ENCODE assay signal across 8 mouse cellular contexts in genomic region chr1:183296465-183296864, GRCm38 (mm10). TPM values are rescaled to one million over a fixed set of nuclear protein-coding genes. Genes with fewer than 3 reads are reported as not detected.
DNase-seq lines count a peak whose midpoint lies in the region; ATAC-seq and TF ChIP-seq lines count a peak whose summit lies in the region.

Aida (plus strand) TSS chr1:183296590.

- peaks cover 5% of the 10 kb centered on the region; the same call in 1 of the 2 replicates for H3K36me3 ChIP-seq in kidney, postnatal 0 days (ENCODE audit: insufficient read depth, low read length)
- H3K36me3 ChIP-seq in liver, embryonic 11.5 days (ENCODE audit: control insufficient read depth, insufficient read depth, low read length), result no peaks in the 10 kb centered on the region
- peaks cover 13% of the 10 kb centered on the region; the same call in 1 of the 2 replicates for H3K36me3 ChIP-seq in midbrain, postnatal 0 days (ENCODE audit: insufficient read depth, low read length)

- H3K9me3 ChIP-seq in kidney, postnatal 0 days (replicated peaks; ENCODE audit: low read length), result no peaks in the 10 kb centered on the region
- H3K9me3 ChIP-seq in liver, embryonic 11.5 days (ENCODE audit: control insufficient read depth, low read length), result no peaks in the 10 kb centered on the region
- H3K9me3 ChIP-seq in midbrain, postnatal 0 days (ENCODE audit: low read length), result no peaks in the 10 kb centered on the region

- H3K27me3 ChIP-seq in kidney, postnatal 0 days (ENCODE audit: insufficient read depth, low read length), result no peaks in the 10 kb centered on the region
- no peaks in the 10 kb centered on the region for H3K27me3 ChIP-seq in liver, embryonic 11.5 days (replicated peaks; ENCODE audit: control insufficient read depth, insufficient read depth, low read length)
- no peaks in the 10 kb centered on the region for H3K27me3 ChIP-seq in midbrain, postnatal 0 days (ENCODE audit: insufficient read depth, low read length)

- H3K9ac ChIP-seq in kidney, postnatal 0 days (ENCODE audit: low read depth, low read length), result peak within 1 kb of the TSS; percentile 59
- H3K9ac ChIP-seq in liver, embryonic 11.5 days (ENCODE audit: low read depth, low read length), result peak within 1 kb of the TSS; percentile 54
- peak within 1 kb of the TSS; percentile 54 for H3K9ac ChIP-seq in midbrain, postnatal 0 days (replicated peaks; ENCODE audit: low read length, poor library complexity, severe bottlenecking)

- no peaks in the 10 kb centered on the region for H3K4me1 ChIP-seq in kidney, postnatal 0 days (replicated peaks; ENCODE audit: insufficient read depth, low read length)
- H3K4me1 ChIP-seq in liver, embryonic 11.5 days (replicated peaks; ENCODE audit: control insufficient read depth, insufficient read depth, low read length), result no peaks in the 10 kb centered on the region
- H3K4me1 ChIP-seq in midbrain, postnatal 0 days (ENCODE audit: insufficient read depth, low read length), result no peaks in the 10 kb centered on the region

- peak; percentile 1; the same call in 1 of the 2 replicates for ATAC-seq in kidney, postnatal 0 days (replicated peaks; ENCODE audit: low FRiP score, low read depth)
- ATAC-seq in liver, embryonic 11.5 days (replicated peaks; ENCODE audit: low FRiP score), result peak; percentile 10; the same call in 1 of the 2 replicates
- ATAC-seq in midbrain, postnatal 0 days (ENCODE audit: low FRiP score), result peak; percentile 36

- 0% methylated on average over 26 of the region's 26 CpGs for WGBS in kidney, postnatal 0 days
- WGBS in liver, embryonic 11.5 days, result under 1% methylated on average over 26 of the region's 26 CpGs
- WGBS in midbrain, postnatal 0 days, result under 1% methylated on average over 26 of the region's 26 CpGs

- H3K27ac ChIP-seq in kidney, postnatal 0 days, result peak within 1 kb of the TSS; percentile 48
- H3K27ac ChIP-seq in liver, embryonic 11.5 days (ENCODE audit: low read depth, low read length), result 0 out of 2 replicates have a peak within 1 kb of the TSS, but pooled peaks have one; percentile 36
- H3K27ac ChIP-seq in midbrain, postnatal 0 days (ENCODE audit: low read depth, low read length), result peak within 1 kb of the TSS; percentile 67

- no peak for TF ChIP-seq CTCF in kidney, postnatal 0 days (IDR thresholded peaks at IDR 0.05; ENCODE audit: low read depth)
- TF ChIP-seq CTCF in midbrain, postnatal 0 days (IDR thresholded peaks at IDR 0.05), result 0 out of 2 replicates have a peak, but pooled peaks have one; percentile 15

- H3K4me3 ChIP-seq in kidney, postnatal 0 days (replicated peaks; ENCODE audit: low read depth, low read length), result peak within 1 kb of the TSS; percentile 48
- H3K4me3 ChIP-seq in liver, embryonic 11.5 days (ENCODE audit: low read depth, low read length), result peak within 1 kb of the TSS; percentile 57
- peak within 1 kb of the TSS; percentile 45 for H3K4me3 ChIP-seq in midbrain, postnatal 0 days (ENCODE audit: low read depth, low read length)

- peak within 1 kb of the TSS; percentile 57 for H3K4me2 ChIP-seq in kidney, postnatal 0 days (ENCODE audit: low read length)
- peak within 1 kb of the TSS; percentile 60 for H3K4me2 ChIP-seq in liver, embryonic 11.5 days
- H3K4me2 ChIP-seq in midbrain, postnatal 0 days (ENCODE audit: low read depth, low read length, poor library complexity, severe bottlenecking), result peak within 1 kb of the TSS; percentile 50

- peak; percentile 42 for DNase-seq in right cerebral cortex, adult 18-20 months
- no peak for DNase-seq in right cerebral cortex, postnatal 25 days
- peak; percentile 66 for DNase-seq in embryo, embryonic 10.5 days (ENCODE audit: low spot score)
- no peak for DNase-seq in gonadal fat pad, adult 2 months (ENCODE audit: low read depth)
- DNase-seq in kidney, postnatal 0 days (ENCODE audit: low spot score), result peak; percentile 30
- DNase-seq in liver, embryonic 11.5 days (ENCODE audit: low spot score), result no peak
- peak; percentile 32 for DNase-seq in midbrain, postnatal 0 days (ENCODE audit: low spot score)
- peak; percentile 87 for DNase-seq in thymus, postnatal 14 days

RNA-seq across cellular contexts. Expression of gene Aida, which starts in this region (rescaled TPM):
- polyA plus RNA-seq in gonadal fat pad, adult 2 months (2012; rRNA removed), result 19.6 and 25.0 TPM in 2 replicates
- polyA plus RNA-seq in kidney, postnatal 0 days (2015; fragmentation: Nextera tagmentation; extraction: Ambion mirVana), result 32.5 and 36.9 TPM in 2 replicates
- 17.6 and 21.1 TPM in 2 replicates for polyA plus RNA-seq in liver, embryonic 11.5 days (2014; fragmentation: Nextera tagmentation; extraction: Ambion mirVana)
- total RNA-seq in midbrain, postnatal 0 days (2014; rRNA removed), result 64.5 TPM in 2 replicates
- 40.0 and 44.8 TPM in 2 replicates for polyA plus RNA-seq in midbrain, postnatal 0 days (2015; fragmentation: Nextera tagmentation; extraction: Ambion mirVana)

Comparison
In these comparisons a context has a peak if more than half of its experiments do, and no peak if none do; other contexts are left out.
1. DNase-seq: peak in right cerebral cortex, adult 18-20 months (single experiment), embryo, embryonic 10.5 days (single experiment), kidney, postnatal 0 days (single experiment), midbrain, postnatal 0 days (single experiment) and thymus, postnatal 14 days (single experiment); none in right cerebral cortex, postnatal 25 days (single experiment), gonadal fat pad, adult 2 months (single experiment) and liver, embryonic 11.5 days (single experiment).
2. Peak in every context shown above with its lines, with median percentiles within 50 percentile points of each other: ATAC-seq, H3K27ac ChIP-seq, H3K4me2 ChIP-seq, H3K4me3 ChIP-seq and H3K9ac ChIP-seq.